Mouse (Mus musculus) brain, embryonic 14.5 days (tissue): ENCODE measurements at regions not wholly inside any gene's neighbourhood (a gene's known extent, or its start where the extent isn't known, plus 50 kb on each side); places are given as distances from the start of the nearest gene placed in this dataset.

ENCODE experiments used
- CTCF ChIP-seq: fragments of 200-500 bp; IDR thresholded peaks from 2 replicates; pipeline ENCODE4 v1.5.1; 2012; ENCODE audit warnings: inconsistent platforms, mild to moderate bottlenecking, moderate library complexity, borderline replicate concordance; ENCODE audit not compliant: insufficient read depth, insufficient read length; ENCODE audit errors: extremely low read depth
- POLR2A ChIP-seq: fragments of 200-500 bp; IDR thresholded peaks from 2 replicates; pipeline ENCODE4 v1.6.1; 2012; ENCODE audit warnings: mild to moderate bottlenecking, inconsistent platforms, borderline replicate concordance; ENCODE audit not compliant: poor library complexity, insufficient read depth, insufficient read length, severe bottlenecking; ENCODE audit errors: extremely low read depth

- TF ChIP-seq POLR2A (no peak), CTCF (no peak)
Observed at GRCm38 (mm10) chr10:53442912-53443311, 63.2 kb upstream of the Cep85l start.
